Mouse (Mus musculus) CD4-positive helper T cell, adult 2 months (primary cell): Measurements from ENCODE around the gene Ece2.
A peak's percentile ranks its signal among the peaks of the same experiment; 100 is the strongest.
"Not testable (repeated sequence)": the region's sequence is repeated elsewhere in the genome, so short reads cannot be mapped to it uniquely, and the experiment has no call there.

ENCODE experiments used
- DNase-seq: peaks from one replicate; pipeline ENCODE4 v3.0.0-alpha.2; 2012; ENCODE audit warnings: low read depth, missing footprints, low spot score

Gene Ece2

DNA sequence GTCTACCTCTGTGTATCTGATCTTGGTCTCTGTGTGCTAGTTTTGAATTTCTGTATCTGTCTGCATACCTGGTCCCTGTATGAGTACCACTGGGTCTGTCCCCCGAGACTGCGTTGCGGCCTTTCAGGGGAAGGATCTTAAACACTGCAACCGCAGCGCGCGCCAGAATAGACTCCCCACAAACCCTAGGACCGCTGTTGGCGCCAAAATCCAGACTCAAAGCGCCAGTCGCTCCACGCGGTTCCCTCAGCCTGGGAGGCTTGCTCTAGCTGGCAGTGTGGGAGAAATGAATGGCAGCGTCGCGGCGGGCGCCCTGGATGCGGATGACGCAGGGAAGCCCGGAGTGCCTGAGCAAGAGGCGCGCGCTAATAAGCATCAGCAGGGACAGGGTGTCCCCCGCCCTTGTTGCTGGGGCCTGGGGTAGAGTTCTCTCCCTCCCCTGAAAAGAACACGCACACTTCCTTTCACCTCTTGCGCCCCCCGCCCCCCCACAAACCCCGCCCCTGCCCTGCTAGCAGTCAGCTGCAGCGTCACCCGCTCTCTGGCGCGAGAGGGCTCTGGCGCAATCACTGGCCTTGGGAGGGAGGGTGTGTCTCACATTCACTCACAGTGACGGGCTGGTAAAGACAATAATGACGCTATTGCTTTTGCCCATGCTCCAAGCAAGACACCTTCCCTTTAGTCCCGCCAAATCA lies 7.5 kb upstream of the Ece2 start:
- DNase-seq: peak; percentile 56

DNA sequence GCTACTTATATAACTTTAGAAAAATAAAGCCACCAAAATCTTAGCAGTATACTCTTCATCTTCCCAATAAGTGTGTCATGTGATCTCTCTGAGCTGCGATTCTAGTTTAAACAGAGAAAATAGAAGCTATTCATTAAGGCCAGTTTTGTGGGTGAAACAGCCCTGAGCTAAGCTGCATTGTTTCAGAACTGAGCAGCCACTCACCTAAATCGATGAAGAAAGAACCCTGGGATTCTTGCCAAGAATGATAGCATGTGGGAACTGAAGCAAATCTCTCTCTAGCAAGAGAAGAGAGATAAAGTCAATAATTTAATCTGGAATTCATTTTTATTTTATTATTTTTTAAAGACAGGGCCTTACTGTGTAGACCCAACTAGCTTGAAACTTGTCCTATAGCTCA lies 6.4 kb upstream of the Ece2 start:
- no peak for DNase-seq

DNA sequence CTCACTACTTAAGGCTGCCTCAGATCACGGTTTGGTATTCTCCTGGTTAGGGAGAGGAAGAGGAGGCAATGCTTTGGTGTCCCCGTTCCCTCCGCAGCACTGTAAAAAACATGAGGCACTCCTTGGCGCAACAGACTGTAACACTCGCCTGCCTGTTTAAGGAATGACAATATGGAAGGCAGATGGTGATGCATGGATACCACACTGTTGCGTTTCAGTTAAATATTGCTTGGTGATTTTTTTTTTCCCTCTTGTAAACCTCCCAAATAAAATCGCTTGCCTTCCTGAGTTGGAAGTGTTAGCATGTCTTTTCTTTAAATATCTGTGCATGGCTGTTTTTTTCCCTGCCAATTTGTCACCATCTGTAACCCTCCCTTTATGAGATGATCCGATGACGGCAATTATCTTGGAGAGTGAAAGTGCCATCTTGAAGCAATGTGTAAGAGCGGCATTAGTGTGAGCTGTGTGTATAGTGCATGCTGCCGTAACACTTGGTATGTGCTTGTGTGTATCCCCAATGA lies 697 bp upstream of the Ece2 start:
- DNase-seq: no peak

DNA sequence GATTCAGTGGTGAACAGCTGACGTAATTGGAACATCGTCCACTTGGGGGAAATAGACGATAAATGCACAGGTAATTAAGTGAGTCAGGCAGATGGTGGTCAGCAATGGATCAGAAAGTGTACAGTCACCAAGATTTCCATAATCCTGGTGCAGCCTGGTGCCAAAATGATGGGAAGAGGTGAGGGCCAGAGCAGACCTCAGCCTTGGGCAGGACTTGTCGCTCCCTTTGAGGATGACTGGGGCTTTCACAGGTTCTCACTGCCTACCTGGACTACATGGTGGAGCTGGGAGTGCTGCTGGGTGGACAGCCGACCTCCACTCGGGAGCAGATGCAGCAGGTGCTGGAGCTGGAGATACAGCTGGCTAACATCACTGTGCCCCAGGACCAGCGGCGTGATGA lies 7.8 kb downstream of the Ece2 start:
- DNase-seq: no peak

DNA sequence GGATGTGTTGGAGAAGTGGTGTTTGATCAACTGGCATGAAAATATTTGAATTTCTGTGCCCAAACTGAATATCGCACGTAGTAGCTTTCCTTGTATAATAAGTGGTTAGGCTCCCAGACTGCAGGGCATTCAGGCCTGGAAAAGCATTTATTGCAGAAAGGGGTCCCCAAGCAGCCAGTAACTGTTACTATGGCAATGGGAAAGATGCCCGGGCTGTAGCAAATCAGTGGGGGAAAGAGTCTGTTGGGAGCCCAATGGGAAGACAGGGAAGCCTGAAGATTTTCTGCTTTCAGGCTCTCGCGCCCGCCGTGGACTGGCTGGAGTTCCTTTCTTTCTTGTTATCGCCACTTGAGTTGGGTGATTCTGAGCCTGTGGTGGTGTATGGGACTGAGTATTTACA lies 8.7 kb downstream of the Ece2 start:
- no peak for DNase-seq

DNA sequence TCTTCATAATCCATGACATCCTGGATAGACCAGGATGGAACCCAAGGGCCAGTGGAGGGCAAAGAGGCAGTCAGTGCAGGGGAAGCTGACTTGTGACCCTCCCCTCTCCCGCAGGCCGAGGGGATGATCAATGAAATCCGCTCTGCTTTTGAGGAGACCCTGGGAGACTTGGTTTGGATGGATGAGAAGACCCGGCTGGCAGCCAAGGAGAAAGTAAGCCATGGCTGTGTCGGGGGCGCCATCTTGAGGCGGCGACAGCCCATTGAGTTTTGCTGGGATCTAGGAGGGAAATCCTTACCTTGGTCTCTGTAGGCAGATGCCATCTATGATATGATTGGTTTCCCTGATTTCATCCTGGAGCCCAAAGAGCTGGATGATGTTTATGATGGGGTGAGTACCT lies 12.5 kb downstream of the Ece2 start:
- peak; percentile 43 for DNase-seq

DNA sequence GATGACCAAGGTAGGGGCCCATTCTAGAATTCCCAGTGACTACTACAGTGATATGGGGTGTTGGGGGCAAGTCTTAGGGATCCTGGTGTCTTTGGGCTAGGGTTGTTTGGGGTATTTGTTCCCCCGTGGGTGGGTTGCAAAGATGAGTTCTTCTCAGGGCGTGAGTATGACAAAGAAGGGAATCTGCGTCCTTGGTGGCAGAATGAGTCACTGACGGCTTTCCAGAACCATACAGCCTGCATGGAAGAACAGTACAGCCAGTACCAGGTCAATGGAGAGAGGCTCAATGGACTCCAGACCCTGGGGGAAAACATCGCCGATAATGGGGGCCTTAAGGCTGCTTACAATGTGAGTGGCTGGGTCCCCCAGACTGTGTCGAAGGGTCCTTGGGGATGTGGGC lies 14.3 kb downstream of the Ece2 start:
- no peak for DNase-seq

DNA sequence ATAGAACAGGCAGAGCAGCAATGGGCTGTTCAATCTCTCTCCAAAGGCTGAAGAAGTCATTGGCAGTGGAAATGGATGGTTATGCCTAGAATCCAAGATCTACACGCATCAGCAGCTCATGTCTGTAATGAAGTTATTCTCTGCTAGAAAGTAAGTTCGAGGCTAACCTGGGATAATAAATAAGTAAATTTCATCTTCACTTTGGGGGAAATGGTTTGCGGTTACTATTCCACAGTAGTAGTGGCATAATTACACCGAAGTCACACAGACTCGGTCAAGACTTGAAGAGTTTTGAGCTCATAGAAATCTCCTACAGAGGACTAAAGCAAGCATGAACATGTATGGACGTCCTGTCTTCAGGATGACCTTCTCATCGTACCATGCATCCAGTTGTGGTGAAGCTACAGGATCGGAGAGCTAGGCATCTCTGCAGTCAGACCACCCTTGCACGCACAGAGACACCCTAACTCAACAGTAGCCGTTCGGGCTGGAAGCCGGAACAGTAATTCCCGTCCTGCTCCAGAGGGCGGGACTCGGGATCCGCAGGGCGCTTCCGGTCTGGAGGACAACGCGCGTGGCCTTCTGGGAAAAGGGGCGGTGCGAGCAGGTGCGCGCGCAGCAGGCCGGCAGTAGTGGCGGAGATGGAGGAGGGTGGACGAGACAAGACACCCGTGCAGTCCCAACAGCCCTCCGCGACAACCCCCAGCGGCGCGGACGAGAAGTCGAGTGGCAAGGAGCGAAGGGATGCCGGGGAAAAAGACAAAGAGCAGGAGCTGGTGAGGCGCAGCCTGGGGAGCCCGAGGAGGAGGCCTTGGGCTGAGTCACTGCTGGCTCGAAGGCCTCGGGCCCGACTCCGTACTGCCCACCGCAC lies 21.7 kb downstream of the Ece2 start, which contains the start of gene Psmd2:
Gene Psmd2 (plus strand): TSS at position 577 of the 871 bp plus-strand sequence.
- DNase-seq: peak; percentile 91

DNA sequence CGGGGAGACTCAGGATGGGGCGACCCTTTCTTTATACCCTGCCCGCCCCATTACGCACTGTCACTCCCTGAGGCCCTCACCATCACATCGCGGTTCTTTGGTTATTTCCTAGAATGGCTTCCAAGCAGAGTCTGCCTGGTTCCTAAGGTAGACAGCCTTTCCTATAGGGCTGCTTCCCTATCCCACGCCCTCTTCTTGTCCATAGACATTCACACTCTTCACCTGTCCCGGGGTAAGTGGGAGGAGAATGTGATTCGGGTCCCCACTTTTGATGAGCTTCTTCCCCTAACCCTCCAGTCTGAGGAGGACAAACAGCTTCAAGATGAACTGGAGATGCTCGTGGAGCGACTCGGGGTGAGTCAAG lies 22.3 kb downstream of the Ece2 start:
- no peak for DNase-seq

DNA sequence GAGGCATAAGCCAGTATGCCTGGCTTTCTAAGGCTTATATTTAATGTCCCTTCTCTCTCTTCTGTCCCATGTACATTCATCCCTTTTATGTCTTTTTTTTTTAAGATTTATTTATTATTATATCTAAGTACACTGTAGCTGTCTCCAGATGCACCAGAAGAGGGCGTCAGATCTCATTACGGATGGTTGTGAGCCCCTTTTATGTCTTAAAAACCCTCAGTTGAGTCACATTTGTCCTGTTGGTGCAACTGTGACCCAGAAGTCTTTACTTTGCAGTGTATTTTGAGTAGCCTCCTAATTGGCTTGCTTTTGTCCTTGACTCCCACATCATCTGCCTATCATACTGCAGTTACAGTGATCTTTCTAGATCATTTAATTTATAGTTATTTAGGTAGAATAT lies 23.7 kb downstream of the Ece2 start:
- no peak for DNase-seq

DNA sequence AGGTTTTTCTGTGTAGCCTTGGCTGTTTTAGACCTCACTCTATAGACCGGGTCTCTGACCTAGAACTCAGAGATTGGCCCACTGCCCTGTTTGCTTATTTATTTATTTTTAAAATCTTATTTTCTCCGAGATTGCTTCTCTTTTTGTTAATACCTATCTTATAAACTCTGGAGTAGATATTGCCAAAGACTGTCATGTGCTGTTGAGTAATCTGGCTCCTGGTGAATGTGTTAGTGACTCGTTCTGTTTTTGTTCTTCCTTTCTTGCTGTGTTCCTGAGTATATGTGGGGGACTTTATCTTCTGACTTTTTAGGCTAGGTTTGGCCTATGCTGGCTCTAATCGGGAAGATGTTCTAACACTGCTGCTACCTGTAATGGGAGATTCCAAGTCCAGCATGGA lies 28.0 kb downstream of the Ece2 start:
- no peak for DNase-seq

DNA sequence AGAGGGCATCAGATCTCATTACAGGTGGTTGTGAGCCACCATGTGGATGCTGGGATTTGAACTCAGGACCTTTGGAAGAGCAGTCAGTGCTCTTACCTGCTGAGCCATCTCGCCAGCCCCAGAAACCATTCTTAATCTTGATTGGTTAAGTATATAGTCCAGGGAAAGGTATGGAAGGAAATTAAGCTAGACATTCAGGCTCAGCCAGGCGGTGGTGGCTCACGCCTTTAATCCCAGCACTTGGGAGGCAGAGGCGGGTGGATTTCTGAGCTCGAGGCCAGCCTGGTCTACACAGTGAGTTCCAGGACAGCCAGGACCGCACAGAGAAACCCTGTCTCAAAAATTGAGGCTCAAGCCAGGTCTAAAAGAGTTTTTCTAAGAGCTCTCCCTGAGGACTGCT lies 38.4 kb downstream of the Ece2 start, which contains the start of gene Eif4g1:
Gene Eif4g1 (plus strand): TSS at position 301 of the 400 bp plus-strand sequence.
- DNase-seq: not testable (repeated sequence)

DNA sequence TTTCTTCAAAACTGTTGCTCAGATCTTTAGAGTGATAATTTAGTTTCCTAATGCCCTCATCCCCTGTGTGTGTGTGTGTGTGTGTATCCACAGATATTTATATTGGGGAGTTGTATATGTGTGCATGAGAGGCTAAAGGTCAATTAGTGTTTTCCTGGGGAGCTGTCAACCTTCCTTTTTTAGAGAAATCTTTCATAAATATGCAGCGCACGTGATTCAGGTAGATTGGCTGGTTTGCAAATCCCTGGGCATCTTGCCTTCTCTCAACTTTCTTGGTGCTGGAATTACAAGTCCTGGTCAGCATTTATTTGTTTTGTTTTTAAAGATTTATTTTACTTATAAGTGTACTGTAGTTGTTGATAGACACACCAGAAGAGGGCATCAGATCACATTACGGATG lies 40.7 kb downstream of the Ece2 start:
- DNase-seq: no peak

DNA sequence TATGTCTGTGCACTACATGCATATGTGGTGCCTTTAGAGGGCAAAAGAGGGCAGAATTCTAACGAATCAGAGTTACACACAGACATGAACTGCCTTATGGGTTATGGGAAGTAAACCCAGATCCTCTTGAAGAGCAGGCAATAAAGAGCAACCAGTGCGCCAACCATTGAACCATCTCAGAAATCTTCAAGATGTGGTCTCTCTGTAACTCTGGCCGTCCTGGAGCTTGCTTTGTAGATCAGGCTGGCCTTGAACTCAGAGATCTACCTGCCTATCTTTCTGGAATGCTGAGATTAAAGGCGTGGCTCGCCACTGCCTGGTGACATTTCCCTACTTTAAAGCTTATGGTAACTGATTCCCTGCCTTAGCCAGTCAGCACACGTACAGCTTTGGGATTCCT lies 42.3 kb downstream of the Ece2 start:
- peak; percentile 42 for DNase-seq

DNA sequence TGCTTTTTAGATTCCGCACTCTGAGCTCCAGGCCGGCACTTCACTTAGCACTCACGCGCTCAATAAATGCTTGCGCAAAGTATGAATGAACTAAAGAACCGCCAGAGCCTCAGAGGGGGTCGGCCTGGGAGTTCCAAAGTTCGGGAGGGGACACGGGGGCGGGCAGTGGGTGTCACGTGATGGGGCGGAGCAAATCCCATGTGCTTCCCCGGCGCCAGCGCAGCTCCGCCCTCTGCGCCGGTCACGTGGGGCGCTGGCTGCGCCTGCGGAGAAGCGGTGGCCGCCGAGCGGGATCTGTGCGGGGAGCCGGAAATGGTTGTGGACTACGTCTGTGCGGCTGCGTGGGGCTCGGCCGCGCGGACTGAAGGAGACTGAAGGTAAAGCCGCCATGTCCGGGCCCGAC lies 42.9 kb downstream of the Ece2 start:
- DNase-seq: peak; percentile 96

DNA sequence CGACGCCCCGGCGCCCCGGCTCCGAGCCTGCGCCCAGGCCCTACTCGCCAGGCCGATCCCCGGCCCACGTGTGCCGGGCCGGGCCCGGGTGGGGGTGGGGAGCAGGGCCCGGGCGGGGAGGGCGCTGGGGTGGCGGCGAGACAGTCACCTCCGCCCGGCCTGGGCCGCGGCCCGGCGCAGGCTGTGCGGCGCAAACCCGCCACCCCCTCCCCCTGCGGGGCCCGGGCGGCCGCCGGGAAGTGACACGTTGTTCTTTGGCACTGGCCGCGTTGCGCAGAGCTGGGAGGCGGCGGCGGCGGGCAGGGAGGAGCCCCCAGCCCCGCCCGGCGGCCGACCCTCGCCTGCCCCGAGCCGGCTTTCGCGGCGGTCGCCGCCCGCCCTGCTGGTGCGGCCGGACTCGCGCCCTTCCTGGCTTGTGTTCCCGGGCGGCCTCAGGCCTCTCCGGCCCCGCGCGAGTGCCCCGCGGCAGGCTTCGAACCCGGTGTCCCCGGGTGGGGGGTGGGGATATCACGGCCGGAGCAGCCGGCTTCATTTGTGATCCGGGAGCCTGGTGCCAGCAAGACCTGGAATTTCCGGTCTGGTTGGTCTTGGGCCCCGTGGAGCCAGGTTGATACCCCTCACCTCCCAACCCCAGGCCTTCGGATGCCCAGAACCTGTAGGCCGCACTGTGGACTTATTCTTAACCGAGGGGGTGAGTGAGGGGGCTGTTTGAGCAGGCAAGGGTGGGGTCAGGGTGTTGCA lies 43.5 kb downstream of the Ece2 start:
- DNase-seq: peak; percentile 69

DNA sequence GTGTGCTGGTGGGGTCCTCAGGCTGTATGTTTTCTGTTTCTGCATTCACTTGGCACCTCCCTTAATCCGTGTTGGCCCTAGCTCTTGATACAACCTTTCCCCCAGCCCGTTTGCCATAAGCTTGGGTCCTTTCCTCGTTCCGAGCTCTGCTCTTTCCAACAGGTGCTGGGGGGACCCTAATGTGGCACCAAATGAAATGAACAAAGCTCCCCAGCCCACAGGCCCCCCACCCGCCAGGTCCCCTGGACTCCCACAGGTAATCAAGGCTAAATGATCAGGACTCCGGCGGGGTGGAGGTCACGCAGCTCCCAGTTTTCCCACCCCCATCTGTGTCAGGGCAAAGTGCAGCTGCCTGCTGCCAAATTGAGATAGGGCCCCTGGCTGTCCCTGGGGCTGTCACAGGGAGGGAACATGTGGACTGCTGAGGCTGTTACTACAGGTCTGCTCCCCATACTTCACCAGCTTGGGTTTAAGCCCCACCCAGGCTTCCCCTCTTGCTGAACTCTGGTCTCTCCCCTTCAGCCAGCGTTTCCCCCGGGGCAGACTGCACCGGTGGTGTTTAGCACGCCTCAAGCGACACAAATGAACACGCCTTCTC lies 44.2 kb downstream of the Ece2 start:
- DNase-seq: peak; percentile 21

DNA sequence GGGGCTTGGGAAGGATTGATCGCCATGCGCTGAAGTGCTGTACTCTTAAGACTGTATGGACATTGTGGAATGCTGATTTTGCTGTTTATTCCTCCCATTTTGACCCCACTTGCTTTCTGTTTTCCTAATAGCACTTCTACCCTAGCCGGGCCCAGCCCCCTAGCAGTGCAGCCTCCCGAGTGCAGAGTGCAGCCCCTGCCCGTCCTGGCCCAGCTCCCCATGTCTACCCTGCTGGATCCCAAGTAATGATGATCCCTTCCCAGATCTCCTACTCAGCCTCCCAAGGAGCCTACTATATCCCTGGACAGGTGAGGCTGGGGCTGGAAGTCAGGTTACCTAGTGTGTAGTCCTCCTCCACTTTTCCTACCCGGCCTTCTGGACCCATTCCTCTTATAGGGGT lies 45.6 kb downstream of the Ece2 start:
- no peak for DNase-seq

DNA sequence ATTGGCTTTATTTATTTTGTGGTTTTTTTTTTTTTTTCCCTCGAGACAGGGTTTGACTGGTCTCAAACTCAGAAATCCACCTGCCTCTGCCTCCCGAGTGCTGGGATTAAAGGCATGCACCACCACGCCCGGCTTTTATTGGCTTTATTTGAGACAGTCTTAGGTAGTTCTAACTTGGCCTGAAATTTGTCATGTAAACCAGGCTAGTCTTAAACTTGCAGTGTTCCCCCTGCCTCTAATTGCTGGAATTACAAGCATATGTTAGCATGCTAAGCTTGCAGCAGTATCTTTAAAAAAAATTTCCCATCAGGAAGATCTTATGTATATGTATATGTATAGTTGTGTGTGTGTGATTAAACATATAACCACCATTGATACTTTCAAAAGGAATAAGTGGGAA lies 47.1 kb downstream of the Ece2 start:
- DNase-seq: peak; percentile 17

DNA sequence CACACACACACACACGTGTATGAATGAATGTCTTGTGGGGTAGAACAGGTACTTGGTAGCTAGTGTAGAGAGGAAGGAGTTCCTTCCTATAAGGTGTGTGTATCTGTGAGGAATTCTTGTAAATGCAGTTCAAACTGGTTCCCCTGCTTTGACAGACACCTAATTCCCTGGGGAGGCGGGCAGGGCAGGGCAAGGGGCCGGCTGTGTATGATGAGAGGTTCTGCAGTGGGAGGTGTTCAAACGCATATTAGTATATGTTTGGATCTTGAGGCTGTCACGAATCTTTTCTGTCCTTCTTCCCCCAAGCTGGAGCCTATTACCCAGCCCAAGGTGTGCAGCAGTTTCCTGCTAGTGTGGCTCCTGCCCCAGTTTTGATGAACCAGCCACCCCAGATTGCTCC lies 47.8 kb downstream of the Ece2 start:
- no peak for DNase-seq

DNA sequence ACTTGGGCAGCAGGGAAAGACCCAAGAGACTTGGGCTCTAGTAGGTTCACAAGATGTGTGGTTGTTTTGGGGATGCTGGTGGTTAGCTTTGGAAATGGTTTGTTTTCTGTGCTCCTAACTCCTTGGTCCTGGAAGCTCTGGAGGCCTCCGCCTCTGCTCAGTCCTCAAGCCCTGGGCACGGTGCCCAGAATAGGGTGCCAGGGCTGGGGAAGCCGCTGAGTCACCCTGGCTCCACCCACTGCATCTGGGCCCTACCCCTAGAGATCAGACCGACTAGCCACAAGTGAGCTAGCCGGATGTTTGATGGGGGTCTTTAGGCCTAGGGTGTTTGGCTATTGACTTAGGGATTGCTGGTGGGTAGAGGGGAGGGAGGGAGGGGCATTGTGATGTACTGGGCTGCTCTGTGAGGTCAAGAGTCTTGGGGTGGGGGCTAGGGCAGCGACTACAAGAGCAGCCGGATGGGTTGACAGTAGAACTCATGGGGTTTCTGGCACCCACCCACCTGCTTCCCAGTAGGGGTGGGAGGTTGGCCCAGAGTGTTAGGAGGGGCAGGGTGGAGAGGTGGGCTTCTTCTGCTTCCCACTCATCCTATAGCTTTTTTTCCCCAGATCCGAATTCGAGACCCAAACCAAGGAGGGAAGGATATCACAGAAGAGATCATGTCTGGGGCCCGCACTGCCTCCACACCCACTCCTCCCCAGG lies 48.5 kb downstream of the Ece2 start:
- DNase-seq: no peak
